Mouse (Mus musculus): ENCODE measurements around the gene Gm29776.

The Gm29776 gene

DNA sequence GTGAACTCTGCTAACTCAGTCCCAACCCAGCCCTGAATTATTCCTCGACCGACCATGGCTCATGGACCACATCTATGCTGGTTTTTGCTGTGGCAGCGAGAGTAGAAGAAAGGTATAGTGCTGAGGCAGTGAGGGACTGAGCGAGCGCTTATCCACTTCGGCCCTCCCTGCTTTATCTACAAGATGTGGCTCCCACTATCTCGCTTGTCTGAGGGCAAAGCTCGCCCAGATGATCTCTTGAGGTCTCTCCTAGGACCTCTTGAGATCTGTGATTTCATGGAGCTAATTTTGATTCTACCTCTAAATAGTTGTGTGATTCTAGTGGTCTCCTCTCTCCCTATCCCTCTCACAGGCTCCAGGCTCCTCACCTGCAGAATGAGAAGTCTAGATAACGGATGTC, 10.4 kb upstream of the Gm29776 start:
- no peak for DNase-seq (ENCODE audit: low spot score in 2 of 2)

- DNase-seq (ENCODE audit: low spot score in 2 of 2): peak in 1 of 2 experiments; percentile 26
Observed at GRCm38 (mm10) chr14:54706589-54707320, 8.1 kb upstream of the Gm29776 start.

GRCm38 (mm10) chr14:54705844-54706243, 7.2 kb upstream of the Gm29776 start:
- peak; percentile 68 to 74 for DNase-seq (ENCODE audit: low spot score in 2 of 2)

DNA sequence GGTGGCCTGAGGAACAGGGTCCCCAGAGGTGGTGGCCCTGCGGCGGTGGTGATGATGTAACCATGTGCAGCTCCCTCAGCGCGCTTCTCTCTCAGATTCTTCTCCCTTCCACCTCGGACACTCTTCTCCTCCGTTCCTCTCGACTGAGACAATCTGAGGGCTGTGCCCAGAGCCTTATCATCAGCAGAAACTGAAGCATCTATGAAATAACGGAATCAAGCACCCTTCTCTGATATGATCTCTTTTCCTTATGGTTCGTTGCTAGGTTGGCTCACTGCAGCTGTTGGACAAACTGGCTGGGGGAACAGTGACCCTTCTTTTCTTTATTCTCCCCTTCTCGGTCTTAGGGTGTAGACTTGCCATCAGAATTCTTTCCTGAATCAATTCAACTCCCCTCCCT, 4.6 kb upstream of the Gm29776 start:
- DNase-seq (ENCODE audit: low spot score in 2 of 2): no peak

DNA sequence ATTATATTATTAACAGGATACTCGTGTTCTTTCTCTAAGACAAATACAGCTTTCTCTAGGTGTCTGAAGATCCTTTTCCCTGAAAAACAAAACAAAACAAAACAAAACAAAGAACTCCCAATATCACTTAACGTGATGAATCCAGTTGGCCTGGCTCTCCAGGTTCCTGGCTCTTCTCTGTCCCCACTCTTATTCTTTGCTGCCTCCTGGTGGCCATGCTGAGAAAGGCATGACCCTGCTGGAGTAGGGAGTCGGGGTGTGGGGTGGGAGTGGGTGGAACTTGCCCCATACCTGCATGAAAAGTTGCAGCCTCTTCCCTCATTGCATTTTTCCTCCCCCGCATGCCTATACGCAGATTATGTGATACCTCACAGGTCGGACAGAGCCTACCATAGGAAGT, 2.7 kb upstream of the Gm29776 start:
- peak; percentile 65 to 83 for DNase-seq (ENCODE audit: low spot score in 2 of 2)

DNA sequence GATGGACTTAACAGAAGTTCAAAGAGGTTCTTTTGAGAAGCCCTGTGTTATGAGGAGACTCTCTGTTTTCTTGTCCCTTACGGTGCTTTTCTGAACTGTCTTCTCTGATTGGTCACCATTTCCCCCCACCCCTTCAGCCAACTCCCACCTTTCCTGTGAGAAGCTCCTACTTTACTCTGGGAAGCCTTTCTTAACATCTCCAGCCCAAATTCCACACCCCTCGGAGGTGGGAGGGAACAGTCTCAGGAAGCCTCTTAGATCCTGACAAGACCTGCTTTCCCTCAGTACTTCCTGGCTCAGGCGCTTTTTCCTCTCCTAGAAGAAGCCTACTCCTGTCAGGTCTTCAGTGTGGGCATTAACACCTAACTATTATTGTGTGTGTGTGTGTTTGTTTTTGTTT, 953 bp upstream of the Gm29776 start:
- DNase-seq (ENCODE audit: low spot score in 2 of 2): no peak

- DNase-seq (ENCODE audit: low spot score in 2 of 2): no peak
Observed at GRCm38 (mm10) chr14:54696752-54697151, 1.9 kb downstream of the Gm29776 start.

- no peak for DNase-seq (ENCODE audit: low spot score in 2 of 2)
Observed at GRCm38 (mm10) chr14:54695042-54695441, 3.6 kb downstream of the Gm29776 start.

GRCm38 (mm10) chr14:54687251-54687650, 11.4 kb downstream of the Gm29776 start:
- no peak for DNase-seq (ENCODE audit: low spot score in 2 of 2)

GRCm38 (mm10) chr14:54686522-54687143, 12.0 kb downstream of the Gm29776 start, which contains the start of gene Acin1:
TSS of gene Acin1 (minus strand) at chr14:54686931.
- peak; percentile 100 for DNase-seq (ENCODE audit: low spot score in 2 of 2)

- peak; percentile 70 to 76 for DNase-seq (ENCODE audit: low spot score in 2 of 2)
Observed at GRCm38 (mm10) chr14:54686063-54686521, 12.5 kb downstream of the Gm29776 start, which contains the start of gene 1700123O20Rik. TSS of gene 1700123O20Rik (plus strand) at chr14:54686216.

DNA sequence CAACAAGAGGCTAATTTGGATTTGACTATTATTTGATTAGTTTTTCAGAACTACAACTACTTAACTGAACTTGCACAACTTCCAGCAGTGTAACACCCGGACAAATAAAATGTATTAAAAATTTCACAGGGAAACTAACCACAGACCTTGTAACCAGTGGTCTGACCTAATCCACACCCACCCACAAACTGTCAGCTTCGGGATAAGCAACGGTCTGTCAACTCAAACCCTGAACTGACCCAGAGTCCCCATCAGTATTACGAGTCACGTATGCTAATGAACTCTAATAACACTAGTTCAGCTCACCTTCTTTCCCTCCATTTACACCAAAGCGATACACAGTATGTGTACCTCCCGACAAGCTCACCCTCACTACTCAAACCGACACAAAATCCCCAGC, 13.2 kb downstream of the Gm29776 start:
- DNase-seq (ENCODE audit: low spot score in 2 of 2): no peak

- DNase-seq (ENCODE audit: low spot score in 2 of 2): no peak
Observed at GRCm38 (mm10) chr14:54682396-54682795, 16.2 kb downstream of the Gm29776 start.

- DNase-seq (ENCODE audit: low spot score in 2 of 2): no peak
Observed at GRCm38 (mm10) chr14:54678657-54679304, 19.9 kb downstream of the Gm29776 start.

GRCm38 (mm10) chr14:54676290-54676689, 22.3 kb downstream of the Gm29776 start:
- DNase-seq (ENCODE audit: low spot score in 2 of 2): no peak

- DNase-seq (ENCODE audit: low spot score in 2 of 2): no peak
Observed at GRCm38 (mm10) chr14:54674317-54674716, 24.3 kb downstream of the Gm29776 start.

DNA sequence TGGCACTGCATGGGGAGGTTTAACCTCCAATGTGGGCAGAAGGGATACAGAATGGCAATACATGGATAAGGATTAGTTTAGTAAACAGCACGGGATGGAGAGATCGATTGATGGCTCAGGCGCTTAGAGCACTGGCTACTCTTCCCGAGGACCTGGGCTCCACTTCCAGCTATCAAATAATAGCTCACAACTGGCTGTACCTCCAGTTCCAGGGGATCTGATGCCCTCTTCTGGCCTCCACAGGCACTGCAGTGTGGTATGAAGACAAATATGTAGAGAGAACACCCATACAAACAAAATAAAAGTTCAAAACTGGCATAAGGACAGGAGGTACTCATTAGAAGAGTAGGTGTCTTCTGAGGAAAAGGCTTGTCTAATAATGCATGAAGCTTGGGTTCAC, 29.3 kb downstream of the Gm29776 start:
- DNase-seq (ENCODE audit: low spot score in 2 of 2): peak; percentile 35 to 60

GRCm38 (mm10) chr14:54664477-54665222, 34.0 kb downstream of the Gm29776 start:
- no peak for DNase-seq (ENCODE audit: low spot score in 2 of 2)

DNA sequence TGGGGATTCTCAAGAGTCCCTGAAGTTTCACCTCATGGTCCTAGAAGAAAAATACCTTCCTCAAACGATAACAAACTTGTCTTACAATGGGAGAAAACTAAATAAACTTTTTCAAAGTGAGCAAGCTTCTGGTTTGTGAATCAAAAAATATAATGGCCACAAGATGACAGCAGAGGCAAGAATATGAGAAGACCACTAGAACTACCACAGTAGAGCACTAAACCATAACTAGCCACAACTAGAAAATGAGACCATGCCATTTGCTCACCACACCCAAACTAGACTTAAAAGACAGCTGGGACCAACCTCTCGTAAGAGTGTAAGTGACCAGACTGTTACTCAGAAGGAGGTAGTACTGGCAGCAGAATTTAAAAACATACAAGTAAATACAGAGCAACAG, 38.6 kb downstream of the Gm29776 start:
- DNase-seq (ENCODE audit: low spot score in 2 of 2): no peak

GRCm38 (mm10) chr14:54653496-54653895, 45.1 kb downstream of the Gm29776 start:
- peak; percentile 54 to 75 for DNase-seq (ENCODE audit: low spot score in 2 of 2)

DNA sequence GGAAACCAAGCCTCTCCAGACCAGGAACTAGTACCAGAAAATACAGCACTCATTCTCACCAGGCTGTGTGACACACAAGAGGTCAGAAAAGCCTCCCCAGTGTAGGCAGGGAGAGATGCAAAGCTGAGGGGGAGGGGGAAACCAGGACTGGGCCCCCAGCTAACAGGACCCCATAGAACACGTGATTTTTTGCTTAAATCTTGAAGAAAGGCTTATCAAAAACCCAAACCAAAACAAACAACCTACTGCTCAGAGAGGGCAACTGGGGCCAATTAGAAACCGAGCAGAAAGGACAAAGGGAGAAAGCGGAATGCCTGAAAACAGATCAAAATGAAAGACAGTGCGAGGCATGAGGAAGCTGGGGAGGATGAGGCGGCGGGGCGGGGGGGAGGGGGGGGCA, 45.8 kb downstream of the Gm29776 start:
- no peak for DNase-seq (ENCODE audit: low spot score in 2 of 2)

DNA sequence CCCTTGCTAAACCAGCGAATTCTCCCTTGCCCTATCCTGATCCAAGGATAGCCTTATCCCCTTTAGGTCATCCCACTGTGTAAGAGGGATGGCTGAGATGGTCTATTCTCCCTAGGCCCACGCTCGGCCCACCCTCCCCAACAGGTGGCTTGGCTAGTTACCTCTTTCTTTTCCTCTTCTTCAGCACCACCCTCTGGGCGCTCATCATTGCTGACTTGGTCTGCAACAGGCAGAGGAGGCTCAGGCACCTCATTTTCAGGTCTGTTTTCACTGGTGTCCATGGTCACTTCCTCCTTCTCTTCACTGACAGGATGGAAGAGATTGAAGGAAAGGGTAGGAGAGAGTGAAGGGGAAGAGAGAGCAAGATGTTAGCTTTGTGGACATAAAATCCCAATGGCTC, 47.1 kb downstream of the Gm29776 start:
- no peak for DNase-seq (ENCODE audit: low spot score in 2 of 2)

Measured in spleen, postnatal 14 days (tissue).